Mouse (Mus musculus) kidney, adult 11 months (tissue): ENCODE data around the gene Adamts8.

ENCODE experiments used
- DNase-seq: peaks from one replicate; pipeline ENCODE4 v3.0.0; 2022

Adamts8 gene

DNA sequence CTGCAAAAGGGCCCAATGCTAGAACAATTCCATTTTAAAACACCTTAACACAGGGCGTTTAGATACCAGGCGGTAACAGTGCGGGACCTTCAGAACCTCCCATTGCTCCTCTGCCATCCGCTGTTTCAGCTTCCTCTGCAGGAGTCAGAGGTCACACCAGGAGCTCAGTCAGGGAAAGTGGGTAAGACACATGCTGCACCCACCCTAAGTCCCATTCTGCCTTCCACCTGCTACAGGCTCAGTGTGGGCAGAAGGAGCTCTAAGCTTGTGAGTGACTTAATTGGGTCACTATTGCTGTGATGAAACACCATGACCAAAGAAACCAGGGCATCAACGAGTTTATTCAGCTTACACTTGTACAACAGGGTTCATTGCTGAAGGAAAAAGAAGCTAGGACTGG is 50.7 kb downstream of the Adamts8 start:
- no peak for DNase-seq

DNA sequence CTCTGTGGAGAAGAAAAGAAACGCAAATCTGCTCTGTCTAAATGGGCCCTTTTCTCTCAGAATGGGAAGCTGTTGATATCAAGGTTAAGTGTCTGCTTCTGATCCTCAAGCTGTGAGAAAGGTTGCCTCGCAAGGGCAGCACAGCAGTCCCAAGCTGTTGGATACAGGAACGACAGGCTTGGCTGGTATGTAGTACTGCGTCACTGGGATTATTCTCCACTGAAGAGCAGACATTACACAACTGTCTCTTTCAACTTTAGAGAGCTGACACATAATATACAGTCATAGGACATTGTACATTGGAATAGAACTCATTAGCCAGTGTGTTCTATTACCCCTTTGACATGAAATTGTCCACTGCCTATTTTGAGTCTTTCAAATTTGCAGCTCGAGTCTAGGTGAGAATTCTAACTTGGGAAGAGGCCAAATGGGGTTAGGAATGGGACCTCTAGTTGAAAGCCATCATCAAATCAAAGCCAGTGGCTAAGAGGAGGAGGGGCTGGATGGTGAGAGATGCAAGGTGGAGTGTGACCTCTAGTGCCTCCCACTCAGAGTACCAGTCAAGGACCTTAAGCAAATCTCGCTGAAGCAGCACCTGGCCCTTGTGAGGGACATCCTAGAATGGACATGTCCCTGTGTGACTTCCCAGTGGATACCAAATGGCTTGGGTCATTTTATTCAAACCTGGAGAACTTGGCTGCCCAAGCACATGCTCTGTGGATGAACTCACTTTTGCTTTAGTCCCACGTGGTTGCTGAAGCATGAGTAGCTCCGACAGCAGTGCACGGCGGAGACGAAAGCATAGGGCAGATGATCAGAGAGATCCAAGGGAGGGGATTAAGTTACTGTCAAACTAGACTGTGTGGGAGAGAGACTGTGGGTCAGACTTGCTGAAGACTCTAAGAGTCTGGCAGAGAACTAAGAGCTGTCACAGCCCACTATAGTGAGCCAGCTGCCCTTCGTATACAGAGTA is 54.5 kb downstream of the Adamts8 start:
- DNase-seq: peak; percentile 77

DNA sequence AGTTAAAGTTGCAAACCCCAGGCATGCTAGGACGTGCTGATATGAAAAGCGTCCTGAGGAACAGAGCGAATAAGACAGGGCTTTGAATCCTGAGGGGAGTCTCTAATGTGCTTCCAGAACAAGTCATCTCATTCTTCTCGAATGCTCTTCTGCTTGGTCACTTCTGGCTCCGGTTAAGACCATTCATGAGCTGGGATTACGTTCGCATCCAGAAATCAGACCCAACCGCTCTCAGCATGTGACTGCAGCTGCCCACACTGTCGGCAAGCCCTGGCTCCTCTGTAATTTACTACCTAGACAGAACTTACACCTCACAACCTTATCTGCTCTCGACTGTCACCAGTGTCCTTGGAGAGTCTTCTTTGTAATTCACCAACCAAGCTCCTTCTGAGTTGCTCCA is 58.3 kb downstream of the Adamts8 start:
- DNase-seq: no peak

DNA sequence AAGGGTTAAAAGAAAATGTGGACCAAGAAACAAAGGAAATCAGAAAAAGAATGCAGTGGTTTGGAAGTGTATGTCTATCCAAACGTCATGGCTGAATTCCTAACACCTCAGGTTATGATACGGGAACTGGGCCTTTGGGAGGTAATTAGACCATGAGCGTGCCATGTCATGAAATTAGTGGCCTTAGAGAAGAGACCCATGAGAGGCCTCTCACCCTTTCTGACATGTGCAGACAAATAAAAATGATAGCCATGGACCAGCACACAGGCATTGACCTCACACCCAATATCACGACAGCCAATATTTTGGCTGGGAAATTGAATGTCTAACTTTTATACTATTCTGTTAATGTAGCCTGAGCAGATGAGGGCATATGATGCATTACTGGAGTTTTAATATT is 60.2 kb downstream of the Adamts8 start:
- no peak for DNase-seq

DNA sequence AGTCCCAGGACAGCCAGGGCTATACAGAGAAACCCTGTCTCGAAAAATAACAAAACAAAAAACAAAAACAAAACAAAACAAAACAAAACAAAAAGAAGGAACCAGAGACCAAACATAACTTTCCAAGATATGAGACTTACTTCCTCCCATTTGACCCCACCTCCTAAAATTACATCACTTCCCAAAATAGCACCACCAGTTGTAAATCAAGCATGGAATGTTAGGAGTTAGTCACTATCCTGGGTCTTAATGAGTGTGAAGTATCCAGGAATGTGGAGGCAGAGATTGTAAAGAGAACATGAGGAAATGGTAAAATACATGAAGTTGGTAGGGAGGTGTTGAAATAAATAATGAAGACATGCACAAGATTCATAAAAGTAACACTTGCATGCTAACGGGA is 67.0 kb downstream of the Adamts8 start:
- DNase-seq: no peak

DNA sequence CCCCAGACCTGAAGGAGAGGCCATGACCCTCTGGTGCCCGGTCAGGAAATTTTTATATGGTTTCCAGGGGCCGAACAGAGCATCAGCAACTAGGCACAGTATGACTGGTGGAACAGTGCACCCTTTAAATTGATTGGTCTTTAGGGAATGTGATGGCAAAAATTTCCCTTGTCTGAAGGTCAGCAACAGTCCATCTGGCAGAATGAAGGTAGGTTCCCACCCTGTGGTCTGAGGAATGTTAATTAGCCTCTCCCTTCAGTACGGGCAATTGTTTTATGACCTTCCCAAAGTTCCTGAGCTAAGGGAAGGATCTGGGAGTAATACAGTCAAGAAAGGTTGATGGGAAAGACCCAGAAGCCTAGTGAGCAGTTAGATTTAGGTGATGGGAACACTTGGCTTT is 67.7 kb downstream of the Adamts8 start:
- DNase-seq: no peak

DNA sequence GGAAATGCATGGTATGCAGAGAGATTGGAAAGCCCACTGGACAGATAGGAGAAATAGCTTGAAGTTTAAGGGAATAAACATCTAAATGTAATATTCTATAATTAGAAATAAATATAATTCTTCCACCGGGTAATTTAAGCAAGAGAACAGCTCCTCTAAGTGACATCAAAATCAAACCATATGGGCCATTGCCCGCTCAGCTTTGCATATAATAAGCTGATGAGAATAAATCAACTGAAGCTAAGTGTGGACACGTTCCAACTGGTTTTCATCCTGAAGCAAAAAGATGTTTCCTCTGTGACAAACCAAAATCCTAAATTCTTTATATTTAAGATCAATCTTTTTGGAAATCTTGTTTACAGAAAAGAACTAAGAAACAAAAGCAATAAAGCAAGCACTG is 68.4 kb downstream of the Adamts8 start:
- no peak for DNase-seq

DNA sequence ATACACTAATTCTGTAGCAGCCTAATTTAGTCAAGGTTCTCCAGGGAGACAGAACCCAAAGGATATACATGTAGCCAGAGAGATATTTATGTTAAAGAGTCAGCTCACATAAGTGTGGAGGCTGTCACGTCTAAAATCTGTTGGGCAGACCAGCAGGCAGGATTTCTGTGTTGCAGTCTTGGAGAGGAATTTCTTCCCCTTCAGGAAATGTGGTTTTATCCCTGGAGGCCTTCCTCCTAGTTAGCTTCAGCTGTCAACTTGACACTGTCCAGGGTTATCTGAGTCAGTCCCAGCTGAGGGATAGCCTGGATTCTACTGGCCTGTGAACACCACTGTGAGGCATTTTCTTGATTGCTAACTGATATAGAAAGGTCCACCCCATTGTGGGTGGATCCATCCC is 69.2 kb downstream of the Adamts8 start:
- no peak for DNase-seq

DNA sequence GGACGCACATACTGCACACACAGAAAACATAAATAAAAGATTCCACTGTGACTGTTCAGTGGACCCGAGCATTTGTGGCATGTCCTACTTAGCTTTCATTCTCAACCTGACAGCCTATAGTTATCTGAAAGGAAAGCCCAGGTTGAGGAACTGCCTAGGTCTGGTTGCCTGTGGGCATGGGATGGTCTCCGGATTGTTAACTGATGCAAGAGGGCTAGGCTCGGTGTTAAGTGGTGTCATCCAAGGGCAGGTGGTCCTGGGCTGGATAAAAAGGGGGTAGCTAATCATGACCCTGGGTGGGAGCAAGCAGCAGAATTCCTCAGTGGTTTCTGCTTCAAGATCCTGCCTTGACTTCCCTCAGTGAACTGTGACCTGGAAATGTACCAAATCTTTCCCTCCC is 70.3 kb downstream of the Adamts8 start:
- no peak for DNase-seq

DNA sequence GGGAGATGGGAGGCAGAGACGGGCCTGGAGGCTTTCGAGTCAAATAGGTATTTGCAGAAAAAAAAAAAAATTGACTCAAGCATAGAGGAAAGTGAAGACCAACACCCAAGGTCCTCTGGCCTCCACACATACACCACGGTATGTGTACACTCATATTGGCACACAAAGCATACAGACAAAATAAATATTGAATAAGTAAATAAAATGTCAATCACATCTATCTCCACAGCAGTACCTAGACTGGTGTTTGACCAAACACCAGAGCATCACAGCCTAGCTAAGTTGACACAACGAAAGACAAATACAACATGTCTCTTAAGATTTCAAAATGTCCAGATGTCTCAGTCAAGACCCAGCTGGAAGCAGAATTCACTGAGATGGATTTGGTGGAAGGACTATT is 71.1 kb downstream of the Adamts8 start:
- DNase-seq: no peak
